ENCODE assay signal across 15 mouse cellular contexts in genomic region chr11:64037471-64038125, GRCm38 (mm10). TPM values are rescaled to one million over a fixed set of nuclear protein-coding genes. Genes with fewer than 3 reads are reported as not detected.
A peak's percentile ranks its signal among the peaks of the same experiment; 100 is the strongest.
DNase-seq lines count a peak whose midpoint lies in the region; ATAC-seq and TF ChIP-seq lines count a peak whose summit lies in the region.
"Had no signal": no experiment of that assay in that cellular context is flagged by ENCODE, and none has a peak within 500 bp of the region (broad histone marks: within the 10 kb centered on the region; RNA-seq: fewer than 3 reads in every experiment).

No protein-coding gene starts in this region.

- no peak for TF ChIP-seq CTCF in spleen, adult 2 months (IDR thresholded peaks at IDR 0.05; ENCODE audit: extremely low read depth, insufficient read depth, insufficient read length, insufficient replicate concordance)

- 0 out of 2 replicates have a peak, but pooled peaks cover 2% of the 10 kb centered on the region for H3K36me3 ChIP-seq in spleen, adult 2 months (ENCODE audit: control insufficient read depth, insufficient read depth, low read length)
- H3K36me3 ChIP-seq: hindbrain, embryonic 12.5 days; stomach, embryonic 15.5 days had no signal

- no peak for TF ChIP-seq POLR2A in spleen, adult 2 months (IDR thresholded peaks at IDR 0.05; ENCODE audit: low read depth, low read length)

- ATAC-seq in common myeloid progenitor, adult 5-6 weeks (replicated peaks; ENCODE audit: low read depth, poor library complexity, severe bottlenecking) = peak; percentile 89
- ATAC-seq: intestine, postnatal 0 days had no signal

- no peak overlapping the region for H3K4me3 ChIP-seq in spleen, adult 2 months (ENCODE audit: extremely low read depth, insufficient read depth, insufficient read length)
- H3K4me3 ChIP-seq: hindbrain, embryonic 12.5 days; stomach, embryonic 15.5 days had no signal

- 0 out of 2 replicates have a peak overlapping the region, but pooled peaks have one; percentile 18 for H3K27ac ChIP-seq in spleen, adult 2 months (ENCODE audit: insufficient read depth, low read length)
- H3K27ac ChIP-seq: hindbrain, embryonic 12.5 days; stomach, embryonic 15.5 days had no signal

- DNase-seq in spleen, adult 2 months (ENCODE audit: low read depth in 1 of 2, low spot score in 2 of 2) = no peak
- no peak for DNase-seq in spleen, postnatal 36 days (ENCODE audit: low spot score in 2 of 2)
- DNase-seq in induced T-regulatory cell, adult 2 months (ENCODE audit: low read depth) = peak; percentile 43
- no peak for DNase-seq in layer of hippocampus, adult 18-20 months (ENCODE audit: low spot score in 2 of 2)
- DNase-seq in right cerebral cortex, postnatal 25 days = no peak
- no peak for DNase-seq in heart, adult 18-20 months
- DNase-seq: cerebellum, adult 8-10 months; gastrocnemius, postnatal 36 days; kidney, postnatal 4 days; layer of hippocampus, postnatal 36 days; left cerebral cortex, postnatal 4 days had no signal

- H3K4me1 ChIP-seq in spleen, adult 2 months (ENCODE audit: control insufficient read depth, insufficient read depth, insufficient read length) = peaks cover 6% of the 10 kb centered on the region; the same call in 1 of the 2 replicates
- H3K4me1 ChIP-seq: stomach, embryonic 15.5 days had no signal

- H3K27me3 ChIP-seq in spleen, adult 2 months (ENCODE audit: control insufficient read depth, insufficient read depth, low read length) = no peaks in the 10 kb centered on the region
- H3K27me3 ChIP-seq: hindbrain, embryonic 12.5 days; stomach, embryonic 15.5 days had no signal

- 72% methylated on average over 15 of the region's 15 CpGs for WGBS in spleen, adult 2 months

RNA-seq across cellular contexts. Expression of gene Cox10, which starts 41.7 kb away (rescaled TPM):
- 7.8 and 9.8 TPM in 2 replicates for polyA plus RNA-seq in spleen, adult 2 months (2012; rRNA removed)
- 16.7 and 28.6 TPM in 2 replicates for total RNA-seq in common myeloid progenitor, adult 5-6 weeks (2017)
- total RNA-seq in layer of hippocampus, adult 18-20 months (2021) = 10 to 100 TPM; 23.4 to 25.8 TPM
- 10 to 100 TPM; 70.1 to 74.3 TPM for total RNA-seq in heart, adult 18-20 months (2021)
